Mouse (Mus musculus): ENCODE measurements at regions not wholly inside any gene's neighbourhood (a gene's known extent, or its start where the extent isn't known, plus 50 kb on each side); places are given as distances from the start of the nearest gene placed in this dataset.

GRCm38 (mm10) chr2:12049386-12049785 is 252.3 kb downstream of the Itga8 start:
- DNase-seq, result no peak

DNA sequence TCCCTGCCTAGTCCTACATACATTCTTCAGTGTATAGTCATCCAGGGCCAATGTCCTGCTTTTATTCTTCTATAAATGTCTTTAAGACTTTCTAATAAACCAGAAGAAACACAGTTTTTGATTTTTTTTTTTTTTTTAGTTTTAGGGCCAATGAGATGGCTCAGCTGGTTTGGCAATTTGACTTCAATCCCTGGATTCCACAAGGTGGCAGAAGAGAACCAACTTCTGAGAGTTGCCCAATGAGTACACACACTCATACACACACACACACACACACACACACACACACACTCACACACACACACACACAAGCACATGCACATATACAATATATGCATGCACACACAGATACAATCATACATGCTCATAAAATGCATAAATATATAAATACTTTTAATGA is 251.8 kb downstream of the Itga8 start:
- DNase-seq, result peak in 1 of 2 experiments; percentile 5

DNA sequence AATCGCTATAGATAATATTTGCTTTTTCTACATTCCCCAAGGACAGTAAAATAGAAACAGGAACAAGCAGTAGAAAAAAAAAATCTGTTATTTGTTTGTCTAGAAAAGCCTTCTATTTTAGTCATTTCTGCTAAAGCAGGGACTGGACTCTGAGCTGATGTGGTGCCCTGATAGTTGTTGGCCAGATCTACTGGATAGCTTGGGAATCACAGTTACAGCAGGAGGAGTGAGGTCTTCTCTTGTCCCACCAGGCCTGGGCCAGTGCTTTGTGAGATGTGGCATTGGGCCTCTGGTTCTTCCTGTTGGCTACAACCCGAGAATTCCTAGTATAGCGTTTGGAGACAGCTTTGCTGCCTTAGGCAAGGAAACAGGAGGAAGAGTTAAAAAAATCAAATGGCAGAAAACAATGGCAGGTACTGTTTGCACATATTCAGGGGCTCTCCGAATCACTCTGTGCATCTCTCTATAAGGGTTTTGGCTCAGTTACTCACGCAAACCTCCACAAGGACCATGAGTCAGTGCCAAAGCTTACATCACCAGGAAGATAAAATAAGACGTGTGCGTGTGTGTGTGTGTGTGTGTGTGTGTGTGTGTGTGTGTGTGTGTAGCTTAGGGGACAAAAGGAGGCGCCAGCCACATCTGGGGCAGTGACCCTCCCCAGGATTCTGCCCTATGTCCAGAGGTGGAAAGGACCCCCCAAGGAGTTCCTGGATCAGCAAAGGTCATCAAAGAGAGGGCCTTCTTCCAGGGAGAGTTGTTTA is 248.1 kb downstream of the Itga8 start:
- DNase-seq, result no peak

DNA sequence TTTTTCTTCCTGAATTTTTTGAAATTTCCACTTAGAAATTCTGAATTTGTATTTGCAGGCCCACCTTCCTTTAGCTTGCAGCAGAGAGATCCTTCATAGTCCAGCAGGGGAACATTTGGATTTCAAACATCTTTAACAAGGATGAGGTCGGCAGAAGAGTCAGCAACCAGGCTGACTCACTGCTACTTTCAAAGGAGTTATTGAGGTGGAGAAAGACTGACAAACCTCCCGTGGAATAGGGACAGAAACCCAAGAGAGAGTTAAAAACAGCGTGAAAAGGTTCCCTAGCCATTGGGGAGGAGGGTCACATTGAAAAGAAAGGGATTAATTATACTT is 247.6 kb downstream of the Itga8 start:
- DNase-seq, result no peak

All from cerebellum, postnatal 25 days (tissue).